Mouse (Mus musculus): ENCODE measurements at regions not wholly inside any gene's neighbourhood (a gene's known extent, or its start where the extent isn't known, plus 50 kb on each side); places are given as distances from the start of the nearest gene placed in this dataset.

GRCm38 (mm10) chr15:69632306-69632705, 3131.6 kb upstream of the Lrrc6 start:
- no peak for DNase-seq

- no peak for DNase-seq
These were observed 3117.3 kb upstream of the Lrrc6 start for GRCm38 (mm10) chr15:69617998-69618397.

- no peak for DNase-seq
These were observed 3113.3 kb upstream of the Lrrc6 start for GRCm38 (mm10) chr15:69614048-69614447.

GRCm38 (mm10) chr15:69591219-69592006, 3090.7 kb upstream of the Lrrc6 start:
- DNase-seq = no peak

GRCm38 (mm10) chr15:69588084-69588483, 3087.4 kb upstream of the Lrrc6 start:
- no peak for DNase-seq

- DNase-seq = no peak
These were observed 3076.0 kb upstream of the Lrrc6 start for GRCm38 (mm10) chr15:69576742-69577141.

- DNase-seq = peak; percentile 14 to 40
These were observed 3075.0 kb upstream of the Lrrc6 start for GRCm38 (mm10) chr15:69575611-69576153.

- DNase-seq = no peak
These were observed 3053.5 kb upstream of the Lrrc6 start for GRCm38 (mm10) chr15:69554171-69554570.

GRCm38 (mm10) chr15:69552062-69552628, 3051.4 kb upstream of the Lrrc6 start:
- DNase-seq = peak; percentile 12 to 19

GRCm38 (mm10) chr15:69551012-69551411, 3050.3 kb upstream of the Lrrc6 start:
- DNase-seq = no peak

GRCm38 (mm10) chr15:69526441-69527094, 3025.9 kb upstream of the Lrrc6 start:
- no peak for DNase-seq

GRCm38 (mm10) chr15:69484421-69485074, 2983.8 kb upstream of the Lrrc6 start:
- DNase-seq = no peak

GRCm38 (mm10) chr15:69483096-69483495, 2982.4 kb upstream of the Lrrc6 start:
- DNase-seq = no peak

GRCm38 (mm10) chr15:69481087-69481486, 2980.4 kb upstream of the Lrrc6 start:
- DNase-seq = no peak

- no peak for DNase-seq
These were observed 2976.3 kb upstream of the Lrrc6 start for GRCm38 (mm10) chr15:69477050-69477449.

- no peak for DNase-seq
These were observed 2968.9 kb upstream of the Lrrc6 start for GRCm38 (mm10) chr15:69469566-69469965.

- no peak for DNase-seq
These were observed 2960.0 kb upstream of the Lrrc6 start for GRCm38 (mm10) chr15:69460581-69461194.

GRCm38 (mm10) chr15:69457473-69457872, 2956.8 kb upstream of the Lrrc6 start:
- DNase-seq = no peak

- DNase-seq = no peak
These were observed 2955.6 kb upstream of the Lrrc6 start for GRCm38 (mm10) chr15:69456191-69456770.

- DNase-seq = no peak
These were observed 2940.3 kb upstream of the Lrrc6 start for GRCm38 (mm10) chr15:69441008-69441407.

GRCm38 (mm10) chr15:69413531-69414011, 2912.9 kb upstream of the Lrrc6 start:
- no peak for DNase-seq

GRCm38 (mm10) chr15:69389575-69389974, 2888.9 kb upstream of the Lrrc6 start:
- no peak for DNase-seq
